Mouse (Mus musculus): Measurements from ENCODE around the gene Gm17949. TPM values are rescaled to one million over a fixed set of nuclear protein-coding genes. Genes with fewer than 3 reads are reported as not detected.

Gm17949 gene
- polyA plus RNA-seq, 1 experiment from 2014 or later = 0.24 TPM

DNA sequence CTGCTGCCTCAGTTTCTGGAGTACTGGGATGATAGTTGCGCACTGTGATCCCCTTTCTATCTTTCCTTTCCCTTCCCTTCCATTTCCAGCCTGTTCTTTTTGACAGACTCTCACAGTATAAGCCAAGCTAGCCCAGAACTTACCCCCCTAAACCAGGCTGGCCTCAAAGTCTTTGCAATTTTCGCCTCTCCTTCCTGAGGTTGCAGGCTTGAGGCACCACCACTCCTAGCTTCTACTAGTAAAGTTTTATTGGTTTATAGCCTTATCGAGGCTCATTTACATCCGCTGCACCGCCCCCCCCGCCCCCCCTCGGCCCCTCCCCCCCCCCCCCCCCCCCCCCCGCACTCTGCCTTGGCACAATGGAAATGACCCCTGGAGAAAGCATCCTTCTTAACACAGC is 31.7 kb upstream of the Gm17949 start:
- no peak overlapping the region for H3K4me2 ChIP-seq

GRCm38 (mm10) chr17:56981049-56981448 is 30.2 kb upstream of the Gm17949 start:
- no peak for ATAC-seq (ENCODE audit: insufficient number of reproducible peaks, insufficient read depth, low FRiP score, low TSS enrichment, low read depth)

More for the DNA sequence above, 31.7 kb upstream of the Gm17949 start:
- H3K27me3 ChIP-seq = no peaks in the 10 kb centered on the region
- no peak overlapping the region for H3K27ac ChIP-seq
- WGBS = 52% methylated on average over 4 of the region's 8 CpGs
- no peak overlapping the region for H3K9ac ChIP-seq
- H3K36me3 ChIP-seq = no peaks in the 10 kb centered on the region
- H3K9me3 ChIP-seq = no peaks in the 10 kb centered on the region
- H3K4me1 ChIP-seq = no peaks in the 10 kb centered on the region
- no peak for ATAC-seq (ENCODE audit: insufficient number of reproducible peaks, insufficient read depth, low FRiP score, low TSS enrichment, low read depth)
- H3K4me3 ChIP-seq = no peak overlapping the region

DNA sequence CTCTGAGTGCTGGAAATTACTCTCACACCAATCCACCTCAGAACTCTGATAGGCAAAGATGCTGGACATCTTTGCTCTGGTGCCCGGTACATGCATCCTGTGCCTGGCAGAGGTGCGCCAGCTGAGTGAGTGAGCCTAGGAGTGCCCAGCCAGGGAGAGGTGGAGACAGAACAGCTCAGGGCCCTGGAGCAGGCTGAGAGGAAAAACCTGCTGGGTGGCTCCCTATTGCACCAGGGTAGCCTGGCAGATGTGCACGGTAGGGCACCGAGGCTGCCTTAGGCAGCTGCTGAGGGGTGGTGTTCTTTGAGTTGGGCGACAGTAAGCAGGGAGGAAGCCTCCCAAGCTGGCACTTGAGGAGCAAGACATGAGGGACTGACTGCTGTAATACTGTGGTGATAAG is 29.3 kb upstream of the Gm17949 start, which contains the start of gene Acer1:
Gene Acer1, minus strand, starts transcription at position 114 of the 400 bp plus-strand sequence.
- no peaks in the 10 kb centered on the region for H3K9me3 ChIP-seq
- no peak within 1 kb of the TSS for H3K4me3 ChIP-seq
- no peaks in the 10 kb centered on the region for H3K36me3 ChIP-seq
- no peaks in the 10 kb centered on the region for H3K4me1 ChIP-seq
- H3K27me3 ChIP-seq = no peaks in the 10 kb centered on the region
- 73% methylated on average over 5 of the region's 5 CpGs for WGBS
- no peak within 1 kb of the TSS for H3K4me2 ChIP-seq
- no peak for ATAC-seq (ENCODE audit: insufficient number of reproducible peaks, insufficient read depth, low FRiP score, low TSS enrichment, low read depth)
- H3K27ac ChIP-seq = no peak within 1 kb of the TSS
- no peak within 1 kb of the TSS for H3K9ac ChIP-seq

More at GRCm38 (mm10) chr17:56981049-56981448, 30.2 kb upstream of the Gm17949 start:
- no peak overlapping the region for H3K4me2 ChIP-seq
- 68% methylated on average over 7 of the region's 7 CpGs for WGBS
- H3K4me1 ChIP-seq = no peaks in the 10 kb centered on the region
- H3K27ac ChIP-seq = no peak overlapping the region
- no peaks in the 10 kb centered on the region for H3K36me3 ChIP-seq
- H3K4me3 ChIP-seq = no peak overlapping the region
- no peaks in the 10 kb centered on the region for H3K27me3 ChIP-seq
- H3K9me3 ChIP-seq = no peaks in the 10 kb centered on the region
- H3K9ac ChIP-seq = no peak overlapping the region

- Histone ChIP-seq H3K9ac (no peak overlapping the region), H3K4me3 (no peak overlapping the region), H3K9me3 (no peaks in the 10 kb centered on the region), H3K27ac (no peak overlapping the region), H3K4me2 (no peak overlapping the region), H3K36me3 (no peaks in the 10 kb centered on the region), H3K27me3 (no peaks in the 10 kb centered on the region), H3K4me1 (no peaks in the 10 kb centered on the region)
- ATAC-seq (ENCODE audit: insufficient number of reproducible peaks, insufficient read depth, low FRiP score, low TSS enrichment, low read depth) = no peak
- 77% methylated on average over 9 of the region's 9 CpGs for WGBS
These were observed 26.4 kb upstream of the Gm17949 start for GRCm38 (mm10) chr17:56984886-56985285.

DNA sequence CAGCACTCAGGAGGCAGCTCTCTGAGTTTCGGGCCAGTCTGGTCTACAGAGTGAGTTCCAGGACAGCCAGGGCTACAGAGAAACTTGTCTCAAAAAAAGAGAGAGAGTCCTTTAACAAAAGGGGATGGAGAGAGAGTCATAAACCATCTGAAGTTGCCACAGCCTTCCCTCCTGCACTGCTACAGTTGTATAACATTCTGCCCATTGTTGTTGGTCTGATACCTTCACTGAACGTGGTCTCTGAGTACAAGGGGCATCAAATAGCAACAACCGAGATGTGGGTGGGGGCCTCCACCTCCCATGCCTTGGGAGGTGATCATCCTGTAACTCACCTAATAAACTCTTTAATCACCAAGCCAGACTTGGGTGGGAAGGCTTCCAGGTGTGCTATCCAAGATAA is 25.6 kb upstream of the Gm17949 start:
- Histone ChIP-seq H3K27me3 (no peaks in the 10 kb centered on the region), H3K27ac (no peak overlapping the region), H3K4me3 (no peak overlapping the region), H3K4me2 (no peak overlapping the region), H3K36me3 (no peaks in the 10 kb centered on the region), H3K9me3 (no peaks in the 10 kb centered on the region), H3K4me1 (no peaks in the 10 kb centered on the region), H3K9ac (no peak overlapping the region)
- WGBS = 71% methylated on average over 3 of the region's 3 CpGs
- no peak for ATAC-seq (ENCODE audit: insufficient number of reproducible peaks, insufficient read depth, low FRiP score, low TSS enrichment, low read depth)

DNA sequence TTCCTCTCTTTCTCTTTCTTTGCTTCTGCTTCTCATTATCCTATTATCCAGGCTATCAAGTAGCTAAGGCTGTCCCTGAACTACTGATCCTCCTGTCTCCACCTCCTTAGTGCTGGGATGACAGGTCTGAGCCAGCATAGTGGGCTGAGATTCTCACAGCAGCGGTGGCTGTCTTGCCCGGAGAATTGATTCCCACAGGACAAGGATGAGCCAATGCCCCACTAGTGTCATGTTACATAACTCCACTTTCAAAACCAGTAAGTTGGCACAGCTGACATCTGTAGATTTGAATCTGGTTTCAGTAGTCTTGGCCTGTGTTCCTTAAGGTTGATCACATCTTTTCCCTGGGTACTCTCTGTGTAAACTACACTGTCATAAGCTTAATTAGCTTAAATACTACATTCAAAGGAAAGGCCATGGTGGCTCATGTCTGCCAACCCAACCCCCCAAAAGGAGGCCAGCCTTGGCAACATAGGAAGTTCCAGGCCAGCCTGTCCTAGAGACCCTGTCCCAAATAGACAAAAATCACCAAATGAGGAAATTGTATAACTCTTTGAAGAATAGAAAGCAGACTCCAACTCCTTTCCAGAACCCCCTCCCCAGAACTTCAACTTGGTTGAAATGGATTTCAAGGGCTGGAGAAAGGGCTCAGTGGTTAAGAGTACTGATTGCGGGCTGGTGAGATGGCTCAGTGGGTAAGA is 25.0 kb upstream of the Gm17949 start:
- no peak overlapping the region for H3K9ac ChIP-seq

DNA sequence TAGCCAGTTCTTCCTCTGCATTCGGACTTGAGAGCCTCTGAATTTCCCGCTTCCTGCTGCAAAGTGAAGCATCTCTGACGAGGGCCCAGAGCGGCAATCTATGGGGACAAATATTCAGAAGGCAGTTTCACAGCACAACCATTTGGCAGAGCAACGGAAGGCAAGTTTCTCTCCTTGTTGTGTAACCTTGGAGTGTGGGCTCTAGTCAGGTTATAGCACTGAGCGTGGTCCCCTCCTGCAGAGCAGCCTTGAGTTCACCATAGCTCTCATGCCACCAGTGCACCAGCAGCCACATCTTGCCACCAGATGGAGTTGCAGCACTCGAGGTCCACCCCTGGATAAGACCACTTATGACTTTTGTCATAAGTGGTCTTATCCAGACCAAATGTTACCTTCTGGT is 22.8 kb upstream of the Gm17949 start:
- ATAC-seq (ENCODE audit: insufficient number of reproducible peaks, insufficient read depth, low FRiP score, low TSS enrichment, low read depth) = no peak

More for the DNA sequence above, 25.0 kb upstream of the Gm17949 start:
- 69% methylated on average over 3 of the region's 3 CpGs for WGBS
- Histone ChIP-seq H3K36me3 (no peaks in the 10 kb centered on the region; the same call in 1 of the 2 replicates), H3K4me2 (no peak overlapping the region), H3K27ac (no peak overlapping the region), H3K27me3 (no peaks in the 10 kb centered on the region), H3K4me1 (peaks cover 6% of the 10 kb centered on the region), H3K9me3 (no peaks in the 10 kb centered on the region), H3K4me3 (no peak overlapping the region)
- no peak for ATAC-seq (ENCODE audit: insufficient number of reproducible peaks, insufficient read depth, low FRiP score, low TSS enrichment, low read depth)

GRCm38 (mm10) chr17:56988921-56989430 is 22.3 kb upstream of the Gm17949 start:
- peak overlapping the region; percentile 85; the same call in 1 of the 2 replicates for H3K9ac ChIP-seq
- peak overlapping the region; percentile 90 for H3K4me3 ChIP-seq
- WGBS = 64% methylated on average over 7 of the region's 7 CpGs
- no peaks in the 10 kb centered on the region for H3K9me3 ChIP-seq
- H3K27me3 ChIP-seq = no peaks in the 10 kb centered on the region
- peak overlapping the region; percentile 81 for H3K4me2 ChIP-seq
- no peak for ATAC-seq (ENCODE audit: insufficient number of reproducible peaks, insufficient read depth, low FRiP score, low TSS enrichment, low read depth)
- H3K4me1 ChIP-seq = peaks cover 11% of the 10 kb centered on the region
- H3K27ac ChIP-seq = no peak overlapping the region; the same call in 1 of the 2 replicates
- peaks cover 23% of the 10 kb centered on the region for H3K36me3 ChIP-seq

More for the DNA sequence above, 22.8 kb upstream of the Gm17949 start:
- no peaks in the 10 kb centered on the region for H3K9me3 ChIP-seq
- no peak overlapping the region for H3K27ac ChIP-seq
- H3K27me3 ChIP-seq = no peaks in the 10 kb centered on the region
- H3K9ac ChIP-seq = no peak overlapping the region
- no peak overlapping the region for H3K4me3 ChIP-seq
- peaks cover 11% of the 10 kb centered on the region for H3K4me1 ChIP-seq
- peaks cover 18% of the 10 kb centered on the region for H3K36me3 ChIP-seq
- H3K4me2 ChIP-seq = no peak overlapping the region
- 83% methylated on average over 7 of the region's 7 CpGs for WGBS

- Histone ChIP-seq H3K4me3 (peak overlapping the region; percentile 90), H3K4me1 (peaks cover 11% of the 10 kb centered on the region), H3K9ac (peak overlapping the region; percentile 85), H3K27ac (peak overlapping the region; percentile 77), H3K27me3 (no peaks in the 10 kb centered on the region), H3K4me2 (peak overlapping the region; percentile 81), H3K9me3 (no peaks in the 10 kb centered on the region), H3K36me3 (peaks cover 30% of the 10 kb centered on the region)
- ATAC-seq (ENCODE audit: insufficient number of reproducible peaks, insufficient read depth, low FRiP score, low TSS enrichment, low read depth) = peak; percentile 84
- 3% methylated on average over 25 of the region's 25 CpGs for WGBS
These were observed 21.7 kb upstream of the Gm17949 start for GRCm38 (mm10) chr17:56989467-56990114.

- peak within 1 kb of the TSS; percentile 77 for H3K27ac ChIP-seq
- H3K4me3 ChIP-seq = peak within 1 kb of the TSS; percentile 90
- ATAC-seq (ENCODE audit: insufficient number of reproducible peaks, insufficient read depth, low FRiP score, low TSS enrichment, low read depth) = peak; percentile 90
- WGBS = under 1% methylated on average over 52 of the region's 52 CpGs
- H3K4me1 ChIP-seq = peaks cover 11% of the 10 kb centered on the region
- no peaks in the 10 kb centered on the region for H3K27me3 ChIP-seq
- H3K9ac ChIP-seq = peak within 1 kb of the TSS; percentile 85
- peak within 1 kb of the TSS; percentile 81 for H3K4me2 ChIP-seq
- H3K36me3 ChIP-seq = peaks cover 36% of the 10 kb centered on the region
- no peaks in the 10 kb centered on the region for H3K9me3 ChIP-seq
These were observed 21.0 kb upstream of the Gm17949 start, which contains the start of gene Clpp for GRCm38 (mm10) chr17:56990115-56990746. Gene Clpp, plus strand, starts transcription at chr17:56990305.

GRCm38 (mm10) chr17:56990966-56991365 is 20.3 kb upstream of the Gm17949 start:
- peak overlapping the region; percentile 85 for H3K9ac ChIP-seq
- H3K9me3 ChIP-seq = no peaks in the 10 kb centered on the region
- WGBS = 67% methylated on average over 2 of the region's 2 CpGs
- H3K4me1 ChIP-seq = peaks cover 11% of the 10 kb centered on the region
- H3K36me3 ChIP-seq = peaks cover 43% of the 10 kb centered on the region
- no peaks in the 10 kb centered on the region for H3K27me3 ChIP-seq
- H3K4me2 ChIP-seq = peak overlapping the region; percentile 81
- no peak for ATAC-seq (ENCODE audit: insufficient number of reproducible peaks, insufficient read depth, low FRiP score, low TSS enrichment, low read depth)
- peak overlapping the region; percentile 90 for H3K4me3 ChIP-seq
- H3K27ac ChIP-seq = no peak overlapping the region

Measured in embryonic facial prominence, embryonic 13.5 days (tissue).